Mouse (Mus musculus) liver, embryonic 16.5 days (tissue): Measurements from ENCODE around the gene Obscn. TPM values are rescaled to one million over a fixed set of nuclear protein-coding genes. Genes with fewer than 3 reads are reported as not detected.
A peak's percentile ranks its signal among the peaks of the same experiment; 100 is the strongest.

ENCODE experiments used
- ATAC-seq: fragments of 200-750 bp; cut with Nextera tagmentation; 2 replicates; pipeline ENCODE4 v1.8.0; 2017; ENCODE audit warnings: low read depth, mild to moderate bottlenecking, moderate number of reproducible peaks, moderate library complexity
- H3K27ac ChIP-seq: fragments of 300-500 bp; sonication (generic); 2 replicates; pipeline ENCODE4 v1.5.1; 2014; ENCODE audit warnings: mild to moderate bottlenecking, low read length
- H3K27me3 ChIP-seq: fragments of 300-500 bp; sonication (generic); 2 replicates; pipeline ENCODE4 v1.6.1; 2014; ENCODE audit warnings: low read depth, low read length, mixed read lengths; ENCODE audit not compliant: control insufficient read depth, insufficient read depth
- H3K36me3 ChIP-seq: fragments of 300-500 bp; sonication (generic); 2 replicates; pipeline ENCODE4 v1.6.1; 2014; ENCODE audit warnings: mild to moderate bottlenecking; ENCODE audit not compliant: control insufficient read depth, insufficient read depth
- H3K4me1 ChIP-seq: fragments of 300-500 bp; sonication (generic); 2 replicates; pipeline ENCODE4 v1.6.1; 2014; ENCODE audit warnings: low read depth, low read length, mixed read lengths; ENCODE audit not compliant: control insufficient read depth
- H3K4me2 ChIP-seq: fragments of 300-500 bp; sonication (generic); 2 replicates; pipeline ENCODE4 v1.6.1; 2014; ENCODE audit warnings: low read depth, low read length, mixed read lengths
- H3K4me3 ChIP-seq: fragments of 300-500 bp; sonication (generic); 2 replicates; pipeline ENCODE4 v1.5.1; 2014; ENCODE audit warnings: low read depth, mild to moderate bottlenecking, low read length
- H3K9ac ChIP-seq: fragments of 300-500 bp; sonication (generic); 2 replicates; pipeline ENCODE4 v1.6.1; 2014; ENCODE audit warnings: low read depth, low read length
- H3K9me3 ChIP-seq: fragments of 300-500 bp; sonication (generic); replicated peaks from 2 replicates; pipeline ENCODE4 v1.6.1; 2016; ENCODE audit warnings: low read length; ENCODE audit not compliant: control insufficient read depth
- WGBS: fragments of 180-500 bp; shearing (Covaris S2); extraction: QIAGEN DNeasy Blood & Tissue Kit; methylation state at CpG from one replicate; pipeline ENCODE4 v1.1.7; 2014; ENCODE audit not compliant: insufficient replicate concordance; 5-methylcytosine and 5-hydroxymethylcytosine counted together
- polyA plus RNA-seq: library from polyadenylated mRNA; unstranded; fragments of >200 nt; fragmentation: Nextera tagmentation; extraction: Ambion mirVana; gene quantifications from 2 replicates; pipeline ENCODE4 v1.2.1, GENCODE M21; 2015

The Obscn gene
- polyA plus RNA-seq, 1 experiment from 2014 or later: 0.34 TPM

GRCm38 (mm10) chr11:58995807-58996370 is 140.3 kb downstream of the Obscn start:
- ATAC-seq: no peak
- no peak overlapping the region for H3K9ac ChIP-seq
- H3K4me2 ChIP-seq: no peak overlapping the region
- peaks cover 7% of the 10 kb centered on the region for H3K27me3 ChIP-seq
- no peaks in the 10 kb centered on the region for H3K9me3 ChIP-seq
- WGBS: 11% methylated on average over 12 of the region's 12 CpGs
- no peaks in the 10 kb centered on the region for H3K36me3 ChIP-seq
- H3K4me3 ChIP-seq: no peak overlapping the region
- peaks cover 16% of the 10 kb centered on the region for H3K4me1 ChIP-seq
- H3K27ac ChIP-seq: no peak overlapping the region

DNA sequence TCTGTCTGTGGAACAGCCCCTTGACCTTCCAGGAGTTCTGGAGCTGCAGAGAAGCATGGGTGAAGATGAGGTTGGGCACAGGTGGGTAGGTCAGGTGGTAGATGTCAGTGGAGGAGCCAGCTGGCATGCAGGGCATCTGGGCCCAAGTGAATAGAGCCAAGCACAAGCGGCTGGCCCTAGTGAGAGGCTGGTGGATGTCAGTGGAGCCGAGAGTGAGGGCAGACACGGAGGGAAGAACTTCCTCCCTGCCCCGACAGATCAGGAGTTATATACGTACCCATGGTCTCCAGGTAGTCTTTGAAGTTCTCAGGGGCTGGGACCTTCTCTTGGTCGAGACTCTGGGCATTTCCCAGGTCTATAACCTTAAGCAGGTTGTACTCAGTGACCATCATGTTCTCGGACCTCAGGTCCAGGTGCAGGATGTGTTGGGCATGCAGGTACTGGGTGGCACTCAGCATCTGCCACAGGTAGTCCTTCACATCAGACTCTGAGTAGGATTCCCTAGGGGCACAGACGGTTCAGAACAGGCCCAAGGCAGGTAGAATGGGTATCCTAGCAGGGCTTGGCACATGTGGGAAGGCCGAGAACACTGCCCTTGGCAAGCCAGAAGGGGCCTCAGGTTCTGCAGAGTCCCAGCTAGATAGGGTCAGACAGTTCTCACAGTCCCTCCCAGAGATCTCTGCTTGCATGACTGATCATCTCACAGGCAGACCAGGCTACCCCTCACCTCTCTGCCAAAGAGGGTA is 141.0 kb downstream of the Obscn start:
- no peak for ATAC-seq
- no peaks in the 10 kb centered on the region for H3K9me3 ChIP-seq
- 55% methylated on average over 9 of the region's 9 CpGs for WGBS
- no peak overlapping the region for H3K4me3 ChIP-seq
- peaks cover 7% of the 10 kb centered on the region for H3K27me3 ChIP-seq
- H3K4me2 ChIP-seq: no peak overlapping the region
- no peak overlapping the region for H3K9ac ChIP-seq
- peaks cover 20% of the 10 kb centered on the region for H3K4me1 ChIP-seq
- no peaks in the 10 kb centered on the region for H3K36me3 ChIP-seq
- H3K27ac ChIP-seq: no peak overlapping the region

DNA sequence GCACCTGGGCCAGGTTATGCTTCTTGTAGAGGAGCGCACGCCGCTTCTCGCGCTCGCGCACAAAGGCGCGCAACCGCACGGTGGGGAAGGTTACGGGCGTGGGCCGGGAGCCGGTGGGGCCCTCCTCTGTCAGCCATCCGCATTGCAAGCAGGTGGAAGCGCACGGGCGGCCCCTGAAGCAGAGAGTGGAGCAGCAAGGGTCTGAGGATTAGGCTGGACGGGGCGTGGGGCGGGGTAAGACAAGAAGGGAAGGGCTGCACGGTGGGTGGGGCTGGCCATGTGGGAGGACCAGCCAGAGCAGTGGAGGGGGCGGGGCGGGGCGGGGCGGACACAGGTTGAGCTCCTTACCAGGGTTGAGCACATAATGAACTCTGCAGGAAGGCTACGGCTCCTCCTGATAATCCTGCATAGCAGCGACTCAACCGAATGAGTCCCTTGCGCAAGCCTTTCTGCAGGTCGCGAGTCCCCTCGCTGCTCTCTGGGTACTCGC is 141.8 kb downstream of the Obscn start:
- Histone ChIP-seq H3K27ac (no peak overlapping the region), H3K36me3 (peaks cover 5% of the 10 kb centered on the region; the same call in 1 of the 2 replicates), H3K9ac (peak overlapping the region; percentile 44; the same call in 1 of the 2 replicates), H3K9me3 (no peaks in the 10 kb centered on the region), H3K4me2 (peak overlapping the region; percentile 70), H3K4me3 (peak overlapping the region; percentile 54), H3K4me1 (peaks cover 20% of the 10 kb centered on the region), H3K27me3 (peaks cover 7% of the 10 kb centered on the region)
- ATAC-seq: peak; percentile 79
- WGBS: 2% methylated on average over 35 of the region's 35 CpGs

GRCm38 (mm10) chr11:58993091-58993670 is 143.0 kb downstream of the Obscn start:
- H3K9me3 ChIP-seq: no peaks in the 10 kb centered on the region
- 41% methylated on average over 6 of the region's 6 CpGs for WGBS
- H3K27me3 ChIP-seq: peaks cover 7% of the 10 kb centered on the region
- H3K36me3 ChIP-seq: peaks cover 9% of the 10 kb centered on the region
- no peak for ATAC-seq
- no peak overlapping the region for H3K9ac ChIP-seq
- no peak overlapping the region for H3K27ac ChIP-seq
- H3K4me1 ChIP-seq: peaks cover 20% of the 10 kb centered on the region
- no peak overlapping the region for H3K4me3 ChIP-seq
- no peak overlapping the region for H3K4me2 ChIP-seq

DNA sequence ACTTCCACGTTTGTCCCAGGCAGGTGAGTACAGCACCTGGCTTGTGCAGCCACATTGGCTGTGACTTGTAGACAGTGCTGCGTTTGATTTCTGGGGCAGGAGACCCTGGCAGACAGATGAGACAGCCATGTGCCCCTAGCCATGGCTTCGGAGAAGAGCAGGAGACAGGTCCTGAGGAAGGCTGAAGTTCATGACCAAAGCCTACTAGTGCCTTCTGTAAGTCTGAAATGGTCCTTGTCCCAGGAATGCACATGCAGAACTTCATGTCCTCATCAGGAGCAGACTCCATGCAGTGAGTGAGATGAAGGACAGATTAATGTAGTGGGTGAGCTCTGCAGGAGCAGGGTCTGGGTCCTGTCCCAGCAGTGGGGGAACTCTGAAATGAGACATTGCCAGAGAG is 144.3 kb downstream of the Obscn start:
- WGBS: 50% methylated on average over 3 of the region's 3 CpGs
- no peak for ATAC-seq

GRCm38 (mm10) chr11:58990794-58991193 is 145.4 kb downstream of the Obscn start:
- no peak overlapping the region for H3K4me2 ChIP-seq
- no peak for ATAC-seq
- no peaks in the 10 kb centered on the region for H3K9me3 ChIP-seq
- H3K27me3 ChIP-seq: peaks cover 7% of the 10 kb centered on the region
- peaks cover 23% of the 10 kb centered on the region for H3K4me1 ChIP-seq
- 50% methylated on average over 9 of the region's 9 CpGs for WGBS
- H3K36me3 ChIP-seq: peaks cover 13% of the 10 kb centered on the region
- no peak overlapping the region for H3K27ac ChIP-seq
- H3K4me3 ChIP-seq: no peak overlapping the region
- H3K9ac ChIP-seq: no peak overlapping the region

More for the DNA sequence above, 144.3 kb downstream of the Obscn start:
- peaks cover 20% of the 10 kb centered on the region for H3K4me1 ChIP-seq
- H3K9ac ChIP-seq: no peak overlapping the region
- H3K36me3 ChIP-seq: peaks cover 13% of the 10 kb centered on the region
- no peak overlapping the region for H3K4me3 ChIP-seq
- H3K27ac ChIP-seq: no peak overlapping the region
- H3K27me3 ChIP-seq: peaks cover 7% of the 10 kb centered on the region
- no peaks in the 10 kb centered on the region for H3K9me3 ChIP-seq
- H3K4me2 ChIP-seq: no peak overlapping the region

- H3K27ac ChIP-seq: no peak overlapping the region
- WGBS: 82% methylated on average over 17 of the region's 17 CpGs
- no peak for ATAC-seq
- peaks cover 23% of the 10 kb centered on the region for H3K4me1 ChIP-seq
- peaks cover 4% of the 10 kb centered on the region for H3K27me3 ChIP-seq
- no peak overlapping the region for H3K4me2 ChIP-seq
- no peaks in the 10 kb centered on the region for H3K9me3 ChIP-seq
- H3K36me3 ChIP-seq: peaks cover 13% of the 10 kb centered on the region
- H3K9ac ChIP-seq: no peak overlapping the region
- H3K4me3 ChIP-seq: no peak overlapping the region
Measured at GRCm38 (mm10) chr11:58990141-58990540, 146.1 kb downstream of the Obscn start.

DNA sequence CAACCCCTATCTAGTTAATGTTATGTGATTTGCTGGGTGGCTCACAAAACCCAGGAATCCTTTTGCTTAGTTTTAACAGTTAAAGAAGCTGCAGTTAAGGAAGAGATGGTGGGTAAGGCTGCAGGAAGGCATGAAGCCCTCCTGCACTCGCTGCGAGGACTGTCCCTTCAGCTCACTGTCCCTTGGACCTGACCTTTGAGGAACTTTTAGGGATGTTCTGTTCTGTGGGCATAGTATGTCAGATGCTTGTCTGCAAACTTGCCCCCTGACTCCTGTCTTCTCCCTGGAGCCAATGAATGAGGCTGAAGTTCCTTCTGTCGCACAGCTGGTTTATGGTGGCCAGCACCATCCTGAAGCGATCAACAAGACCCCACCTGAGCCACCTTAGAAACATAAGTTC is 147.0 kb downstream of the Obscn start:
- ATAC-seq: no peak
- Histone ChIP-seq H3K4me2 (no peak overlapping the region), H3K9me3 (no peaks in the 10 kb centered on the region), H3K4me3 (no peak overlapping the region), H3K27ac (no peak overlapping the region), H3K4me1 (peaks cover 16% of the 10 kb centered on the region), H3K9ac (no peak overlapping the region), H3K36me3 (peaks cover 16% of the 10 kb centered on the region), H3K27me3 (no peaks in the 10 kb centered on the region; the same call in 1 of the 2 replicates)
- 84% methylated on average over 4 of the region's 4 CpGs for WGBS
